Mouse (Mus musculus): ENCODE measurements at regions not wholly inside any gene's neighbourhood (a gene's known extent, or its start where the extent isn't known, plus 50 kb on each side); places are given as distances from the start of the nearest gene placed in this dataset.

DNA sequence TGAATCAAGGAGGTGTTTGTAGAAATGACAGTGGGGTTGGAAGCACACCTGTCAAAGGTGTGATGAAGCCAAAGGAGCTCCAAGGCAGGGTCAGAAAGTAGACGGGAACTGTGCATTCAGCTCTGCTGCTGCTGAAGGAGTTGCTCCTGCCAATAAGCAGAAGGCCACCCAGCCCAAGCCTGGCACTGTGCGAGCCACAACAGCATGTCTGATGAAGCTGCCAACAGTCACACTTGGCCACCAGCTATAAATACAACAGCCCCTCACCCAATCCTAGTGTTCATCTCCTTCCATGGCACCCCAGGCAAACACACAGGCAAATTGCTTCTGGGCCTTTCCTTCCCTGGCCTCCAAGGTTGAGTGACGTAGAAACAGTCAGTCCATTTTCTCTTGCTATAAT is 125.0 kb downstream of the Srek1 start:
- TF ChIP-seq GATA1 (IDR thresholded peaks at IDR 0.05; ENCODE audit: borderline replicate concordance, low read length) (no peak), FLI1 (IDR thresholded peaks at IDR 0.05; ENCODE audit: low read length) (no peak)

All from megakaryocyte, embryonic 14.5 days (primary cell).